ENCODE assay signal across 24 mouse cellular contexts in the genomic region with DNA sequence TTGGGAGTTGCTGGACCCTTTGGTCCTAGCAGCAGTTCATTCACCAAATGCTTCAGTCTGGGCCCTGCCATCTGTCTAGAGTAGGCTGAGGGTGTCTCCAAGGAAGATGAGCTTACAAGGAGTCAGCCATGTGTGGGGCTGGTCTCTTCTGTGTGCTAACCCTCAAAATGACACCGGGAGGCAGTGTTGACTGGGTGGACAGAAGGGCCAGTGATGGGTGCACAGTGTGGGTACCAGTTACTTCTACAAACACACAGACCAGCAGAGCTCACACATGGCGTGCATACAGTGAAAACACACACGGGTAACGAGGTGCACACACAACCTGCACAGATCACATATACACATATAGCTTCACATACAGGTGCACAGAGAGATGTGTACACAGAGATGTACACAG. TPM values are rescaled to one million over a fixed set of nuclear protein-coding genes. Genes with fewer than 3 reads are reported as not detected.
DNase-seq lines count a peak whose midpoint lies in the region; ATAC-seq and TF ChIP-seq lines count a peak whose summit lies in the region.
"Had no signal": no experiment of that assay in that cellular context is flagged by ENCODE, and none has a peak within 500 bp of the region (broad histone marks: within the 10 kb centered on the region; RNA-seq: fewer than 3 reads in every experiment).

No protein-coding gene starts in this region.

- no peaks in the 10 kb centered on the region for H3K36me3 ChIP-seq in heart, embryonic 16.5 days (ENCODE audit: control insufficient read depth, insufficient read depth)
- H3K36me3 ChIP-seq in thymus, adult 2 months (ENCODE audit: control insufficient read depth, insufficient read depth, low read length) = no peaks in the 10 kb centered on the region
- H3K36me3 ChIP-seq: embryonic facial prominence, embryonic 12.5 days; embryonic facial prominence, embryonic 15.5 days; heart, embryonic 12.5 days; heart, embryonic 15.5 days; hindbrain, embryonic 12.5 days; hindbrain, embryonic 15.5 days had no signal

- DNase-seq in heart, postnatal 4 days = no peak
- DNase-seq in thymus, adult 2 months = peak; percentile 35
- DNase-seq in thymus, postnatal 0 days (ENCODE audit: low spot score) = no peak
- peak; percentile 59 for DNase-seq in thymus, postnatal 4 days
- no peak for DNase-seq in thymus, adult 18-20 months
- no peak for DNase-seq in embryo, embryonic 10.5 days (ENCODE audit: low spot score)
- no peak for DNase-seq in adrenal gland, postnatal 25 days
- DNase-seq: adrenal gland, adult 8-10 months; cerebellum, adult 18-20 months; cerebellum, adult 9-10 months; cerebellum, postnatal 14 days; forebrain, postnatal 0 days; gastrocnemius, adult 2 months; gastrocnemius, postnatal 25 days; heart, adult 18-20 months had no signal

- 89% methylated on average over 4 of the region's 4 CpGs for WGBS in heart, embryonic 16.5 days
- 71% methylated on average over 4 of the region's 4 CpGs for WGBS in thymus, adult 2 months

- H3K4me3 ChIP-seq in heart, embryonic 16.5 days (ENCODE audit: low read length) = no peak overlapping the region
- H3K4me3 ChIP-seq in thymus, adult 2 months (ENCODE audit: control insufficient read depth, insufficient read depth, low read length) = no peak overlapping the region
- H3K4me3 ChIP-seq: embryonic facial prominence, embryonic 12.5 days; embryonic facial prominence, embryonic 15.5 days; gastrocnemius, adult 2 months; heart, embryonic 12.5 days; heart, embryonic 15.5 days; hindbrain, embryonic 12.5 days; hindbrain, embryonic 15.5 days had no signal

- H3K4me2 ChIP-seq in heart, embryonic 16.5 days (ENCODE audit: low read depth, low read length) = no peak overlapping the region
- H3K4me2 ChIP-seq: embryonic facial prominence, embryonic 12.5 days; embryonic facial prominence, embryonic 15.5 days; heart, embryonic 12.5 days; heart, embryonic 15.5 days; hindbrain, embryonic 12.5 days; hindbrain, embryonic 15.5 days had no signal

- no peak for TF ChIP-seq CTCF in thymus, adult 2 months (IDR thresholded peaks at IDR 0.05; ENCODE audit: borderline replicate concordance, control insufficient read depth, extremely low read depth, insufficient read depth, low read length, poor library complexity)

- H3K9ac ChIP-seq in heart, embryonic 16.5 days (ENCODE audit: low read length) = no peak overlapping the region
- H3K9ac ChIP-seq: embryonic facial prominence, embryonic 12.5 days; embryonic facial prominence, embryonic 15.5 days; forebrain, postnatal 0 days; heart, embryonic 12.5 days; heart, embryonic 15.5 days; hindbrain, embryonic 12.5 days; hindbrain, embryonic 15.5 days had no signal

- peaks cover 4% of the 10 kb centered on the region; the same call in 1 of the 2 replicates for H3K4me1 ChIP-seq in heart, embryonic 16.5 days (ENCODE audit: control insufficient read depth, insufficient read depth, low read length)
- H3K4me1 ChIP-seq in thymus, adult 2 months (replicated peaks; ENCODE audit: control insufficient read depth, insufficient read depth, low read length) = peaks cover 76% of the 10 kb centered on the region
- H3K4me1 ChIP-seq: hindbrain, embryonic 12.5 days had no signal

- H3K27ac ChIP-seq in heart, embryonic 16.5 days (ENCODE audit: low read length) = peak overlapping the region; percentile 6; the same call in 1 of the 2 replicates
- peak overlapping the region; percentile 94 for H3K27ac ChIP-seq in thymus, adult 2 months (ENCODE audit: control insufficient read depth, insufficient read depth, low read length)
- H3K27ac ChIP-seq: embryonic facial prominence, embryonic 12.5 days; embryonic facial prominence, embryonic 15.5 days; gastrocnemius, adult 2 months; heart, embryonic 15.5 days; hindbrain, embryonic 12.5 days; hindbrain, embryonic 15.5 days had no signal

- TF ChIP-seq POLR2A in thymus, adult 2 months (IDR thresholded peaks at IDR 0.05; ENCODE audit: control insufficient read depth, extremely low read depth, insufficient read depth, low read length, poor library complexity) = no peak

- H3K9me3 ChIP-seq in heart, embryonic 16.5 days (replicated peaks; ENCODE audit: control insufficient read depth, low read length) = 0 out of 2 replicates have a peak, but pooled peaks cover 3% of the 10 kb centered on the region
- H3K9me3 ChIP-seq: embryonic facial prominence, embryonic 12.5 days; embryonic facial prominence, embryonic 15.5 days; heart, embryonic 12.5 days; heart, embryonic 15.5 days; hindbrain, embryonic 12.5 days; hindbrain, embryonic 15.5 days had no signal

- ATAC-seq in heart, embryonic 16.5 days (replicated peaks; ENCODE audit: extremely low read depth, insufficient read depth, low FRiP score) = no peak
- ATAC-seq: activated CD4-positive, CD25-positive, alpha-beta regulatory T cell, adult 4 months; forebrain, embryonic 14.5 days; forebrain, postnatal 0 days had no signal

- no peaks in the 10 kb centered on the region for H3K27me3 ChIP-seq in heart, embryonic 16.5 days (ENCODE audit: control insufficient read depth, insufficient read depth, low read length)
- H3K27me3 ChIP-seq in thymus, adult 2 months (ENCODE audit: control insufficient read depth, insufficient read depth, low read length) = no peaks in the 10 kb centered on the region
- H3K27me3 ChIP-seq: embryonic facial prominence, embryonic 12.5 days; embryonic facial prominence, embryonic 15.5 days; heart, embryonic 12.5 days; heart, embryonic 15.5 days; hindbrain, embryonic 12.5 days; hindbrain, embryonic 15.5 days had no signal

RNA-seq across cellular contexts. Expression of a gene that starts 21.6 kb away (rescaled TPM):
- polyA plus RNA-seq in heart, embryonic 16.5 days (2015; fragmentation: Nextera tagmentation; extraction: Ambion mirVana) = 541 and 624 TPM in 2 replicates
- total RNA-seq in heart, postnatal 4 days (2021) = 100 to 1,000 TPM; 785 to 812 TPM
- 64.8 and 70.3 TPM in 2 replicates for polyA plus RNA-seq in thymus, adult 2 months (2012; rRNA removed)
- polyA plus RNA-seq in thymus, postnatal 0 days (2015; fragmentation: Nextera tagmentation; extraction: Ambion mirVana) = 226 and 233 TPM in 2 replicates
- 410 and 432 TPM in 2 replicates for total RNA-seq in adrenal gland, postnatal 25 days (2021)

RNA-seq across cellular contexts. Expression of a gene that starts 56.3 kb away (rescaled TPM):
- 29.0 and 65.0 TPM in 2 replicates for polyA plus RNA-seq in heart, embryonic 16.5 days (2015; fragmentation: Nextera tagmentation; extraction: Ambion mirVana)
- total RNA-seq in heart, postnatal 4 days (2021) = 1 to 10 TPM; 2.8 to 3.8 TPM
- polyA plus RNA-seq in thymus, adult 2 months (2012; rRNA removed) = 2,910 and 3,273 TPM in 2 replicates
- polyA plus RNA-seq in thymus, postnatal 0 days (2015; fragmentation: Nextera tagmentation; extraction: Ambion mirVana) = 1,084 and 1,272 TPM in 2 replicates
- 38.8 and 41.3 TPM in 2 replicates for total RNA-seq in adrenal gland, postnatal 25 days (2021)

RNA-seq across cellular contexts. Expression of a gene that starts 57.1 kb away (rescaled TPM):
- 182 and 205 TPM in 2 replicates for polyA plus RNA-seq in heart, embryonic 16.5 days (2015; fragmentation: Nextera tagmentation; extraction: Ambion mirVana)
- total RNA-seq in heart, postnatal 4 days (2021) = 100 to 1,000 TPM; 113 to 116 TPM
- polyA plus RNA-seq in thymus, adult 2 months (2012; rRNA removed) = 124 and 127 TPM in 2 replicates
- 85.6 and 89.6 TPM in 2 replicates for polyA plus RNA-seq in thymus, postnatal 0 days (2015; fragmentation: Nextera tagmentation; extraction: Ambion mirVana)
- total RNA-seq in adrenal gland, postnatal 25 days (2021) = 157 and 166 TPM in 2 replicates

Comparison
In these comparisons a context has a peak if more than half of its experiments do, and no peak if none do; other contexts are left out.
1. DNase-seq: peak in thymus, adult 2 months (single experiment) and thymus, postnatal 4 days (single experiment); none in heart, postnatal 4 days (single experiment), thymus, postnatal 0 days (single experiment), thymus, adult 18-20 months (0 of 2), embryo, embryonic 10.5 days (single experiment) and adrenal gland, postnatal 25 days (single experiment).
2. RNA of a gene that starts 56.3 kb away (polyA plus RNA-seq): 2,910 to 3,273 TPM in thymus, adult 2 months and 1,084 to 1,272 TPM in thymus, postnatal 0 days; 29.0 to 65.0 TPM in heart, embryonic 16.5 days; every median in the first group is over 10 times any median in the second.